13 mouse cellular contexts compared by ENCODE assay signal in genomic region chr11:54776367-54776701, GRCm38 (mm10). TPM values are rescaled to one million over a fixed set of nuclear protein-coding genes. Genes with fewer than 3 reads are reported as not detected.
DNase-seq lines count a peak whose midpoint lies in the region; ATAC-seq and TF ChIP-seq lines count a peak whose summit lies in the region.
"Had no signal": no experiment of that assay in that cellular context is flagged by ENCODE, and none has a peak within 500 bp of the region (broad histone marks: within the 10 kb centered on the region; RNA-seq: fewer than 3 reads in every experiment).

No protein-coding gene starts in this region.

- 38% methylated on average over 2 of the region's 2 CpGs for WGBS in heart, adult 2 months
- 86% methylated on average over 2 of the region's 2 CpGs for WGBS in kidney, adult 2 months
- WGBS in liver, embryonic 13.5 days (ENCODE audit: insufficient replicate concordance), result 40% methylated on average over 2 of the region's 2 CpGs

- H3K79me2 ChIP-seq in heart, adult 2 months (replicated peaks; ENCODE audit: control insufficient read depth, insufficient read depth, low read length), result peaks cover 5% of the 10 kb centered on the region; the same call in 1 of the 2 replicates
- H3K79me2 ChIP-seq in MEL (ENCODE audit: control insufficient read depth, insufficient read depth, low read length, poor library complexity), result peaks cover 15% of the 10 kb centered on the region

- no peak overlapping the region for H3K9ac ChIP-seq in heart, adult 2 months (ENCODE audit: low read depth, low read length)
- H3K9ac ChIP-seq in MEL (ENCODE audit: control insufficient read depth, low read depth, low read length, poor library complexity, severe bottlenecking), result peak overlapping the region; percentile 59
- no peak overlapping the region for H3K9ac ChIP-seq in liver, embryonic 13.5 days
- H3K9ac ChIP-seq: midbrain, embryonic 15.5 days had no signal

- TF ChIP-seq POLR2A in heart, adult 2 months (IDR thresholded peaks at IDR 0.05; ENCODE audit: insufficient read depth, low read depth, low read length), result no peak
- no peak for TF ChIP-seq POLR2A in kidney, adult 2 months (IDR thresholded peaks at IDR 0.05; ENCODE audit: low read depth, low read length)
- no peak for TF ChIP-seq POLR2A in MEL (IDR thresholded peaks at IDR 0.05; ENCODE audit: control insufficient read depth in 1 of 2, insufficient read depth in 1 of 2, low read depth in 1 of 2, low read length in 2 of 2, poor library complexity in 1 of 2)

- H3K9me3 ChIP-seq in MEL (replicated peaks; ENCODE audit: insufficient read depth, low read length), result no peaks in the 10 kb centered on the region
- H3K9me3 ChIP-seq in liver, embryonic 13.5 days (replicated peaks), result no peaks in the 10 kb centered on the region
- H3K9me3 ChIP-seq: limb, embryonic 10.5 days; midbrain, embryonic 15.5 days had no signal

- no peak for TF ChIP-seq EP300 in heart, adult 2 months (IDR thresholded peaks at IDR 0.05; ENCODE audit: insufficient read depth, low read depth, low read length)
- no peak for TF ChIP-seq EP300 in MEL (IDR thresholded peaks at IDR 0.05; ENCODE audit: low read depth in 1 of 2, low read length in 2 of 2)

- ATAC-seq in liver, embryonic 13.5 days (ENCODE audit: low read depth), result no peak
- ATAC-seq: midbrain, embryonic 15.5 days; Patski had no signal

- DNase-seq in heart, adult 2 months, result no peak
- DNase-seq in heart, adult 18-20 months, result no peak
- no peak for DNase-seq in kidney, adult 2 months
- no peak for DNase-seq in kidney, postnatal 36 days
- no peak for DNase-seq in MEL (ENCODE audit: low read depth, low spot score)
- no peak for DNase-seq in liver, embryonic 13.5 days
- no peak for DNase-seq in kidney, adult 8-10 months
- no peak for DNase-seq in left cerebral cortex, adult 8-10 months (ENCODE audit: low spot score in 2 of 2)
- DNase-seq: kidney, adult 11 months; right cerebral cortex, postnatal 25 days had no signal

- H3K27ac ChIP-seq in heart, adult 2 months, result peak overlapping the region; percentile 82
- peak overlapping the region; percentile 47; the same call in 1 of the 2 replicates for H3K27ac ChIP-seq in kidney, adult 2 months (ENCODE audit: insufficient read depth, low read depth, low read length)
- peak overlapping the region; percentile 96 for H3K27ac ChIP-seq in MEL (ENCODE audit: control insufficient read depth, low read depth, low read length)
- peak overlapping the region; percentile 35; the same call in 1 of the 2 replicates for H3K27ac ChIP-seq in liver, embryonic 13.5 days
- H3K27ac ChIP-seq: limb, embryonic 10.5 days; midbrain, embryonic 15.5 days had no signal

- no peak overlapping the region for H3K4me3 ChIP-seq in heart, adult 2 months
- no peak overlapping the region for H3K4me3 ChIP-seq in kidney, adult 2 months (ENCODE audit: insufficient read depth, low read depth, low read length)
- H3K4me3 ChIP-seq in MEL (ENCODE audit: control insufficient read depth in 1 of 2, insufficient read depth in 1 of 2, low read depth in 2 of 2, low read length in 2 of 2), result peak overlapping the region; percentile 34 to 53; a peak in 3 of 4 replicates
- H3K4me3 ChIP-seq in liver, embryonic 13.5 days (replicated peaks), result no peak overlapping the region
- H3K4me3 ChIP-seq: limb, embryonic 10.5 days; midbrain, embryonic 15.5 days had no signal

- no peak for TF ChIP-seq CTCF in heart, adult 2 months (IDR thresholded peaks at IDR 0.05)
- no peak for TF ChIP-seq CTCF in kidney, adult 2 months (conservative IDR thresholded peaks at IDR 0.05; ENCODE audit: insufficient read depth, insufficient read length, low read depth, low read length)
- no peak for TF ChIP-seq CTCF in MEL (IDR thresholded peaks at IDR 0.05 in 2 of 3, conservative IDR thresholded peaks at IDR 0.05 in 1 of 3; ENCODE audit: control insufficient read depth in 1 of 3, insufficient read depth in 1 of 3, low read depth in 2 of 3, low read length in 3 of 3, poor library complexity in 1 of 3, severe bottlenecking in 1 of 3)

- intact Hi-C loops in heart, adult 2 months (cut with DNase I), result no loop called here

- peaks cover 27% of the 10 kb centered on the region for H3K4me1 ChIP-seq in heart, adult 2 months (ENCODE audit: control insufficient read depth, insufficient read depth, low read length)
- H3K4me1 ChIP-seq in kidney, adult 2 months (ENCODE audit: control insufficient read depth, insufficient read depth, low read length), result 0 out of 2 replicates have a peak, but pooled peaks cover 3% of the 10 kb centered on the region
- H3K4me1 ChIP-seq in MEL (ENCODE audit: control insufficient read depth in 1 of 2, insufficient read depth in 2 of 2, low read length in 2 of 2), result peaks cover 39 to 53% of the 10 kb centered on the region in 2 experiments
- peaks cover 51% of the 10 kb centered on the region for H3K4me1 ChIP-seq in liver, embryonic 13.5 days (replicated peaks)
- H3K4me1 ChIP-seq: limb, embryonic 10.5 days had no signal

- no peak for TF ChIP-seq RAD21 in MEL (IDR thresholded peaks at IDR 0.05; ENCODE audit: low read depth, low read length)

- H3K4me2 ChIP-seq in liver, embryonic 13.5 days, result no peak overlapping the region
- H3K4me2 ChIP-seq: midbrain, embryonic 15.5 days had no signal

- no peaks in the 10 kb centered on the region for H3K27me3 ChIP-seq in heart, adult 2 months (ENCODE audit: control insufficient read depth, insufficient read depth, low read length)
- H3K27me3 ChIP-seq in kidney, adult 2 months (replicated peaks; ENCODE audit: control insufficient read depth, insufficient read depth, low read length), result no peaks in the 10 kb centered on the region
- no peaks in the 10 kb centered on the region for H3K27me3 ChIP-seq in MEL (ENCODE audit: control insufficient read depth in 1 of 2, insufficient read depth in 2 of 2, low read length in 2 of 2)
- H3K27me3 ChIP-seq in liver, embryonic 13.5 days, result no peaks in the 10 kb centered on the region
- H3K27me3 ChIP-seq: midbrain, embryonic 15.5 days; Patski had no signal

- H3K36me3 ChIP-seq in heart, adult 2 months (ENCODE audit: control insufficient read depth, insufficient read depth, low read length), result peaks cover 35% of the 10 kb centered on the region
- no peaks in the 10 kb centered on the region for H3K36me3 ChIP-seq in kidney, adult 2 months (ENCODE audit: control insufficient read depth, insufficient read depth, low read length)
- peaks cover 0 to 72% of the 10 kb centered on the region in 2 experiments; a peak in 2 of 4 replicates for H3K36me3 ChIP-seq in MEL (ENCODE audit: control insufficient read depth in 1 of 2, insufficient read depth in 2 of 2, low read length in 2 of 2)
- H3K36me3 ChIP-seq in liver, embryonic 13.5 days, result no peaks in the 10 kb centered on the region
- H3K36me3 ChIP-seq: midbrain, embryonic 15.5 days had no signal

TF ChIP-seq in MEL, 35 proteins besides CTCF, POLR2A, EP300 and RAD21:
- TF ChIP-seq ELF1 (IDR thresholded peaks at IDR 0.05; ENCODE audit: low read depth, low read length) (0 out of 2 replicates have a peak, but pooled peaks have one; percentile 1), ZNF384 (IDR thresholded peaks at IDR 0.05; ENCODE audit: low read depth, low read length) (no peak)

RNA-seq across cellular contexts. Expression of gene Cdc42se2, which starts 11.1 kb away (rescaled TPM):
- 10 to 100 TPM; 22.0 to 23.3 TPM for total RNA-seq in heart, adult 2 months (2021)
- polyA plus RNA-seq in heart, adult 2 months (2012; rRNA removed), result 24.7 and 41.3 TPM in 2 replicates
- 10 to 100 TPM; 21.1 to 24.6 TPM for total RNA-seq in heart, adult 18-20 months (2021)
- polyA plus RNA-seq in kidney, adult 2 months (2012; rRNA removed), result 26.5 and 30.6 TPM in 2 replicates
- 31.4 and 33.4 TPM in 2 replicates for total RNA-seq in MEL (2012; rRNA removed)
- 10 to 100 TPM; 30.1 to 47.4 TPM for polyA plus RNA-seq in MEL (2012; ENCODE audit: insufficient read depth in 1 of 2, insufficient read length in 2 of 2, low read depth in 1 of 2, low replicate concordance in 2 of 2, missing spikeins in 1 of 2)
- polyA plus RNA-seq in liver, embryonic 13.5 days (2015; fragmentation: Nextera tagmentation; extraction: Ambion mirVana), result 19.2 and 22.3 TPM in 2 replicates
- total RNA-seq in left cerebral cortex, adult 8-10 months (2022), result 100 to 1,000 TPM; 112 to 138 (median 115) TPM

Comparison
In these comparisons a context has a peak if more than half of its experiments do, and no peak if none do; other contexts are left out.
1. H3K27ac ChIP-seq: peak in every context shown above with its lines; median percentile 96 in MEL; 82 in heart, adult 2 months; 47 in kidney, adult 2 months; 35 in liver, embryonic 13.5 days.
2. H3K4me3 ChIP-seq: peak in MEL (2 of 2); none in heart, adult 2 months (single experiment), kidney, adult 2 months (single experiment) and liver, embryonic 13.5 days (single experiment).